Mouse (Mus musculus): ENCODE data around the gene Btbd18. TPM values are rescaled to one million over a fixed set of nuclear protein-coding genes. Genes with fewer than 3 reads are reported as not detected.

The Btbd18 gene
- polyA plus RNA-seq, 1 experiment, result 0.50 TPM

DNA sequence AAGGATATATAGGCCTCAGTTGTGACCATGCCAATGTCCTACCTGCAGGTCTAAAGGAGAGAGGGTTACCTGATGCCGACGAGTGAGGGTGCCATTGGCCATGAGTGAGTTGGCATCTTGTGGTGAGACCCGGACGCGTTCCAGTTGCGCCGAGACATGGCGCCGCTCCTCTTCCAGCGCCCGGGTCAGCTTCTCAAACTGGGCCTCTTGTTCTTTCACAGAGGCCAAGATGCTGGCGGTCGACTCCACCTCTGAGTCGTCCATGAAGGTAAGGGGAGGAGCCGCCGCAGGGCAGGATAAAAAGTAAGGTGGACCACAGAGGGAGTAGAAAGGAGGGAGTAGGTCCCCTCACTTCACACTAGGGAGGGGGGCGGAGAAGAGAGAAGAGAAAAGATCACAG is 34.7 kb upstream of the Btbd18 start:
- H3K4me1 ChIP-seq (ENCODE audit: control insufficient read depth, insufficient read depth, low read length), result peaks cover 1% of the 10 kb centered on the region
- WGBS, result 92% methylated on average over 17 of the region's 17 CpGs
- peak overlapping the region; percentile 19; the same call in 1 of the 2 replicates for H3K27ac ChIP-seq (ENCODE audit: control insufficient read depth, insufficient read depth, low read depth, low read length, poor library complexity)
- no peak overlapping the region for H3K4me3 ChIP-seq (replicated peaks; ENCODE audit: control insufficient read depth, low read depth, low read length)
- TF ChIP-seq POLR2A (IDR thresholded peaks at IDR 0.05; ENCODE audit: borderline replicate concordance, control insufficient read depth, low read depth, low read length) (no peak), CTCF (IDR thresholded peaks at IDR 0.05; ENCODE audit: control insufficient read depth, insufficient read depth, low read length) (no peak)

DNA sequence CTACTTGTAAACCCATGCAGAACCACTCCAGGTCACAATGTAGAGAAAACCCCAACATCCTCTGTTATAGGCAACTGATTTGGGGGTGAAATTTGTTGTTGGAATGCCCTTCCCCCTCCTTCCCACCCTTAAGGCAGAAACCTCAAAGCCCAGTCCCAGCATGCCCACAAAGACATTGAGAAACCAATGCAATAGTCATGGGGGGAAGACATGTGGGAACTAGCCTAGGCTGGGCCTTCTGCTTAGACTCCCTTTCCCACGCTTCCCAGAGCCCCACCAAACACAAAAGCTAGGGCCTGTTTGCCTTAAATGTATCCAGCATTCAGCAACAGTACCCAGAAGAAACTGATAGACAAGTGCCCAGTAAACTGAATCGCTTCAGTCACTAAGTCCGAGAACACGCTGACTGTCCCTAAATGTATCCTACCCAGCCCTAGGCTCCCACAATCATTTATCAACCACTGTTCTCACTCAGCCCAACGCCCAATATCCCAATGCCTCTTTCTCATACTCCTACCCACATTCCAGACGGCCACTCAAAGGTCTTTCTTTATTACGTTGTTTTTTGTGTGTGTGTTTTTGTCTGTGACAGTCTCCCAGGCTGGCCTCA is 32.4 kb upstream of the Btbd18 start:
- TF ChIP-seq POLR2A (IDR thresholded peaks at IDR 0.05; ENCODE audit: borderline replicate concordance, control insufficient read depth, low read depth, low read length), result no peak
- no peak for TF ChIP-seq CTCF (IDR thresholded peaks at IDR 0.05; ENCODE audit: control insufficient read depth, insufficient read depth, low read length)
- H3K4me1 ChIP-seq (ENCODE audit: control insufficient read depth, insufficient read depth, low read length), result peaks cover 1% of the 10 kb centered on the region
- 79% methylated on average over 7 of the region's 7 CpGs for WGBS
- H3K4me3 ChIP-seq (replicated peaks; ENCODE audit: control insufficient read depth, low read depth, low read length), result no peak overlapping the region
- no peak overlapping the region for H3K27ac ChIP-seq (ENCODE audit: control insufficient read depth, insufficient read depth, low read depth, low read length, poor library complexity)

DNA sequence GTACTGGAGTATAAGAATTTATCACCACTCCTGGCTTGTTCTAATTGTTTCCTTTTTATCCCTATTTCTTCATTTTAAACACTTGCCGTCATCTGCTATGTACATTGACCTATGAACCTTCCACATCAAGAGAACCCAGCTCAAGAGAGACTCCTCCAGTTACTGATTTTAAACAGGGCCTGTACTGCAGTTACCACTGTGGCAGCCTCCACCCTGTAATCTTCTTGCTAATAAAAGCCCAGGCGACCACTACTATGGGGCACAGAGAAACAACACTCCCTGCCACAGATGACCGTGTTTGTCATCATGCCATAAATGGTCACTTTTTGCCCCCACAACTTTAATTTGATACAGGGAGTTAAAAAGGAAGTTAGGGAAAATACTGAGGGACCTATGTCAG is 31.8 kb upstream of the Btbd18 start:
- TF ChIP-seq POLR2A (IDR thresholded peaks at IDR 0.05; ENCODE audit: borderline replicate concordance, control insufficient read depth, low read depth, low read length), result no peak
- TF ChIP-seq CTCF (IDR thresholded peaks at IDR 0.05; ENCODE audit: control insufficient read depth, insufficient read depth, low read length), result no peak
- Histone ChIP-seq H3K4me3 (replicated peaks; ENCODE audit: control insufficient read depth, low read depth, low read length) (no peak overlapping the region), H3K4me1 (ENCODE audit: control insufficient read depth, insufficient read depth, low read length) (peaks cover 1% of the 10 kb centered on the region), H3K27ac (ENCODE audit: control insufficient read depth, insufficient read depth, low read depth, low read length, poor library complexity) (no peak overlapping the region)
- 76% methylated on average over 3 of the region's 3 CpGs for WGBS

DNA sequence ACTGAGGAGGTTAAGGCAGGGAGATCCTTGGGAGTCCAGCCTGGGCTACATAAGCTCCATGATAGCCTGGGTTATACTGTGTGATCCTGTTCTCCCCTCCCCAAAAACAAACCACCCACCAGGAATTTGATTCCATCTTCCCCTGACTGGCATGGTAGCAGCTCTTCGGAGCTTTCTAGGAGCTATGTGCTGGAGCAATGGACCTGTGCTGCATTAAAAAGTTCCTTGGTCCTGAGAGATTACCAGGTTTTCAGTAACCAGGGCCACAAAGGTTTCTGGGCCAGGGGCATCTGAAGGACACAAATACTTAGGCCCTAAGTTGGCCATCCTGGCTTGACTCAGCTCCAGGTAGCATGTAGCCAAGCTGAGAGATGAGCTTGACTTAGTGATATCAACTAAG is 26.9 kb upstream of the Btbd18 start:
- TF ChIP-seq CTCF (IDR thresholded peaks at IDR 0.05; ENCODE audit: control insufficient read depth, insufficient read depth, low read length) (no peak), POLR2A (IDR thresholded peaks at IDR 0.05; ENCODE audit: borderline replicate concordance, control insufficient read depth, low read depth, low read length) (no peak)
- peaks cover 2% of the 10 kb centered on the region for H3K4me1 ChIP-seq (ENCODE audit: control insufficient read depth, insufficient read depth, low read length)
- no peak overlapping the region for H3K27ac ChIP-seq (ENCODE audit: control insufficient read depth, insufficient read depth, low read depth, low read length, poor library complexity)
- no peak overlapping the region for H3K4me3 ChIP-seq (replicated peaks; ENCODE audit: control insufficient read depth, low read depth, low read length)
- WGBS, result 91% methylated on average over 1 of the region's 1 CpGs

DNA sequence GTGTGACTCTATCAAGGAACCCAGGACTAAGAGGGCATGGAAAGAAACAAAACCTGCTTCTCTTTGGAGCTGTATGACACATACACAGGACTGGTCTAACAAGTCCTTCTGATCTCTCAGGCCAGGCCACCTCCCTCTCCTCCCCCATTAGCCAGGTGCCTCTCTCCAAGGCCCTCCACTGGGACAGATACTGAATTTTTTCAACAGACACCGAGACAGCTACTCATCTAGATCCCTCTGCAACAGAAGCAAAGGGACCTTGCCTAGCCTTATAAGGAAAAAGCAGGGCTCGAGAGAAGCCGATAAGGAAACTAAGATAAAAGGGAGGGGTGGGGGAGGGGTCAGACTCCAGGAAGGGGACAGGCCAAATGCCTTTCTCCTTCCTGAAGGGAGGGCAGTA is 25.9 kb upstream of the Btbd18 start:
- 9% methylated on average over 3 of the region's 3 CpGs for WGBS
- H3K27ac ChIP-seq (ENCODE audit: control insufficient read depth, insufficient read depth, low read depth, low read length, poor library complexity), result no peak overlapping the region
- TF ChIP-seq CTCF (IDR thresholded peaks at IDR 0.05; ENCODE audit: control insufficient read depth, insufficient read depth, low read length) (no peak), POLR2A (IDR thresholded peaks at IDR 0.05; ENCODE audit: borderline replicate concordance, control insufficient read depth, low read depth, low read length) (no peak)
- H3K4me3 ChIP-seq (replicated peaks; ENCODE audit: control insufficient read depth, low read depth, low read length), result no peak overlapping the region
- peaks cover 2% of the 10 kb centered on the region for H3K4me1 ChIP-seq (ENCODE audit: control insufficient read depth, insufficient read depth, low read length)

DNA sequence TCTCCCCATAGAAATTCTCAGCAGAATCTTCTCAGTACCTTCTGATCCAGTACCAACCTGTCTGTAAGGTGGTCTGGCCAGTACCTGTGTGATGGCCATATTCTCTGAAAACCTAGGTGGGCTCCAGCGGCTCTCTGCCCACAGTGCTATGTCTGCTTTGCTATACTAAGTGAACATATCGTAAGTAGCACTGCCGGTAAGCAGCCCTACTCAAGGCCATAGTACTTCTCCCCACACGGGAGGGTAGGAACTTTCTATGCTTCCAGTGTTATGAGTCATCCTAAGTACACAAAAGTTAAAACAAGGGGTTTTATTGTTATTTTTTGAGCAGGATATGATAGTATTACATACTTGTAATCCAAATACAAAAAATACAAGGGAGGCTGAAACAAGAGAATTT is 24.9 kb upstream of the Btbd18 start:
- 61% methylated on average over 4 of the region's 4 CpGs for WGBS
- TF ChIP-seq POLR2A (IDR thresholded peaks at IDR 0.05; ENCODE audit: borderline replicate concordance, control insufficient read depth, low read depth, low read length) (no peak), CTCF (IDR thresholded peaks at IDR 0.05; ENCODE audit: control insufficient read depth, insufficient read depth, low read length) (no peak)
- H3K4me1 ChIP-seq (ENCODE audit: control insufficient read depth, insufficient read depth, low read length), result peaks cover 2% of the 10 kb centered on the region
- H3K27ac ChIP-seq (ENCODE audit: control insufficient read depth, insufficient read depth, low read depth, low read length, poor library complexity), result no peak overlapping the region
- no peak overlapping the region for H3K4me3 ChIP-seq (replicated peaks; ENCODE audit: control insufficient read depth, low read depth, low read length)

DNA sequence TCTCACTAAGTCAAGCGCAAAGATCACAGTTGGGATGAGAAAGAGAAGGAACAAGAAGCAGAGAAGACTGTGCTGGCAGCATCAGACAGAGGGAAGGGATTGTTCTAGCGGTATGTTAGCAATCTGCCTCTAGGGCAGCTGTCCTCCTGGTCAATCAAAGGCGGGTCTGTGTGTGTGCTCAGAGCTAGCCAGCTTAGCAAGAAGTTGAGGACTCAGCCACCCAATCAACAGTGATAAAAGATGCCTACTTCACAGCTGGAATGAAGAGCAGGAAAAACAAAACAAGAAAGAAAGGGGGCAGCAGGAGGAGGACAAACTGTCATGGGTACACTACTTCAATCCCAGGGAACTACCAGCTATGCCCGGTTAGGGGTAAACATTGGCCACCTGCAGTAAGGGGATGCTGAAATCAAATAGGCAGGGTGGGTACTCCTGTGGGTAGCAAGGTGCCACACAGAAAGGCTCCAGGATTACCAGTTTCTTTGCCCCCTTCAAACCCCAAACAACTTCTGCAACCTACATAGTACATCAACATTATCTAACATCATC is 23.9 kb upstream of the Btbd18 start:
- no peak for TF ChIP-seq CTCF (IDR thresholded peaks at IDR 0.05; ENCODE audit: control insufficient read depth, insufficient read depth, low read length)
- no peak for TF ChIP-seq POLR2A (IDR thresholded peaks at IDR 0.05; ENCODE audit: borderline replicate concordance, control insufficient read depth, low read depth, low read length)
- 63% methylated on average over 4 of the region's 4 CpGs for WGBS
- Histone ChIP-seq H3K4me3 (replicated peaks; ENCODE audit: control insufficient read depth, low read depth, low read length) (no peak overlapping the region), H3K4me1 (ENCODE audit: control insufficient read depth, insufficient read depth, low read length) (peaks cover 2% of the 10 kb centered on the region), H3K27ac (ENCODE audit: control insufficient read depth, insufficient read depth, low read depth, low read length, poor library complexity) (no peak overlapping the region)

DNA sequence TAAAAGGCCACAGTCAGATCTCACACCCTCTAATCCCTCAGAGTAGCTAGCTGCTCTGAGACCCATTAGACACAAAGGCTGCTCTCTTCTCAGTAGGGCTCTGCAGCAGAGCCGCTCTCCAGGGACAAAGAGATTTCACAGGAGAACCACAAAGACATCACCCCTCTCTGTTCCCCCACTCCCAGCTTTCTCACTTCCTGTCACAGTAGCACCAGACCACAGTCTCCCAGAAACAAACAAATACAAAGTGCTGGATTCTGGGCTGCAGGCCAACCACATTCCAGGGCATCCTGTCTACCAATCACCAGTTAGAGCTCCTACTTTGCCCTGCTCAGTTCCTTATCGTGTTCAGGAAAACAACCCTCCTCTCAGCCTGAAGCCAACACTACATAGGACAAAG is 23.3 kb upstream of the Btbd18 start:
- 29% methylated on average over 2 of the region's 2 CpGs for WGBS
- Histone ChIP-seq H3K27ac (ENCODE audit: control insufficient read depth, insufficient read depth, low read depth, low read length, poor library complexity) (no peak overlapping the region), H3K4me1 (ENCODE audit: control insufficient read depth, insufficient read depth, low read length) (peaks cover 2% of the 10 kb centered on the region), H3K4me3 (replicated peaks; ENCODE audit: control insufficient read depth, low read depth, low read length) (no peak overlapping the region)
- TF ChIP-seq CTCF (IDR thresholded peaks at IDR 0.05; ENCODE audit: control insufficient read depth, insufficient read depth, low read length), result no peak
- TF ChIP-seq POLR2A (IDR thresholded peaks at IDR 0.05; ENCODE audit: borderline replicate concordance, control insufficient read depth, low read depth, low read length), result no peak

Data from bone marrow, adult 2 months (tissue).